Mouse (Mus musculus) embryonic facial prominence, embryonic 11.5 days (tissue): ENCODE results near the gene Trpc7. TPM values are rescaled to one million over a fixed set of nuclear protein-coding genes. Genes with fewer than 3 reads are reported as not detected.

Experiments
- ATAC-seq: fragments of 200-750 bp; cut with Nextera tagmentation; replicated peaks from 2 replicates; pipeline ENCODE4 v1.8.0; 2017; ENCODE audit warnings: low read depth; ENCODE audit not compliant: insufficient number of reproducible peaks, low FRiP score, low TSS enrichment
- DNase-seq: peaks from one replicate; pipeline ENCODE4 v3.0.0-alpha.2; 2015; ENCODE audit warnings: low spot score
- H3K27ac ChIP-seq: fragments of 300-500 bp; sonication (generic); replicated peaks from 2 replicates; pipeline ENCODE4 v1.5.1; 2014; ENCODE audit warnings: mild to moderate bottlenecking, low read depth, low read length, control low read depth
- H3K27me3 ChIP-seq: fragments of 300-500 bp; sonication (generic); 2 replicates; pipeline ENCODE4 v1.6.1; 2014; ENCODE audit warnings: mild to moderate bottlenecking, low read length, moderate library complexity, mixed read lengths; ENCODE audit not compliant: control insufficient read depth, insufficient read depth
- H3K36me3 ChIP-seq: fragments of 300-500 bp; sonication (generic); replicated peaks from 2 replicates; pipeline ENCODE4 v1.6.1; 2014; ENCODE audit warnings: low read depth, mild to moderate bottlenecking, low read length, moderate library complexity, mixed read lengths; ENCODE audit not compliant: control insufficient read depth, insufficient read depth
- H3K4me1 ChIP-seq: fragments of 300-500 bp; sonication (generic); 2 replicates; pipeline ENCODE4 v1.6.1; 2014; ENCODE audit warnings: low read length, mixed read lengths; ENCODE audit not compliant: control insufficient read depth, insufficient read depth
- H3K4me2 ChIP-seq: fragments of 300-500 bp; sonication (generic); 2 replicates; pipeline ENCODE4 v1.6.1; 2014; ENCODE audit warnings: low read depth, mild to moderate bottlenecking, control low read depth, low read length, moderate library complexity
- H3K4me3 ChIP-seq: fragments of 300-500 bp; sonication (generic); 2 replicates; pipeline ENCODE4 v1.5.1; 2014; ENCODE audit warnings: low read depth, low read length, control low read depth
- H3K9ac ChIP-seq: fragments of 300-500 bp; sonication (generic); replicated peaks from 2 replicates; pipeline ENCODE4 v1.6.1; 2014; ENCODE audit warnings: mild to moderate bottlenecking, control low read depth, low read length
- H3K9me3 ChIP-seq: fragments of 300-500 bp; sonication (generic); replicated peaks from 2 replicates; pipeline ENCODE4 v1.6.1; 2016; ENCODE audit warnings: mild to moderate bottlenecking, low read length, inconsistent platforms, mixed read lengths; ENCODE audit not compliant: control insufficient read depth
- WGBS: fragments of 180-500 bp; shearing (Covaris S2); extraction: QIAGEN DNeasy Blood & Tissue Kit; methylation state at CpG from one replicate; pipeline ENCODE4 v1.1.7; 2014; 5-methylcytosine and 5-hydroxymethylcytosine counted together
- polyA plus RNA-seq: library from polyadenylated mRNA; unstranded; fragments of >200 nt; fragmentation: Nextera tagmentation; extraction: Ambion mirVana; gene quantifications from 2 replicates; pipeline ENCODE4 v1.2.1, GENCODE M21; 2014

The Trpc7 gene
- polyA plus RNA-seq, result 0.06 and 0.07 TPM in 2 replicates

DNA sequence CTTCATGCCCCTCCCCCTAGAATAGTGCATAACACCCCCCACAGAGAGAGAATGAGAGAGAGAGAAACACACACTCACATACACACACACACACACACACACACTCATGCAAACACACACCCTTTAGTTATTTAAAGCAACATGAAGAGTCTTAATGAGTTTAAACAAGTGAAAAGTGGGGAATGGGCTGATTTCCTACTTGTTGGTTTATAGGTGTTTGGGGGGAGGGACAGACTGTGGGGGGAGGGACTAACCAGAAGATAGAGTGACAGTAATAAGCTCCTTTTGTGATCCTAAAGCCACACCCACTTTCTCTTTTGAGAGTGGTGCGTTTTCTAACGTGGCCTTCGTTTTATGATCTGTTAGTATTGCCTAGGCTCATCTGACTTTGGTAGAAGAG is at the start of gene Trpc7:
TSS of gene Trpc7 (minus strand) at position 101 of the 400 bp plus-strand sequence.
- Histone ChIP-seq H3K4me2 (no peak within 1 kb of the TSS), H3K4me3 (no peak within 1 kb of the TSS)

GRCm38 (mm10) chr13:56939261-56939660 is 43.5 kb upstream of the Trpc7 start:
- Histone ChIP-seq H3K4me2 (no peak overlapping the region), H3K27ac (no peak overlapping the region), H3K9me3 (no peaks in the 10 kb centered on the region), H3K9ac (no peak overlapping the region), H3K27me3 (no peaks in the 10 kb centered on the region), H3K4me1 (no peaks in the 10 kb centered on the region), H3K36me3 (no peaks in the 10 kb centered on the region), H3K4me3 (no peak overlapping the region)
- ATAC-seq (no peak), DNase-seq (no peak)
- 87% methylated on average over 11 of the region's 11 CpGs for WGBS

More for the DNA sequence above, at the start of gene Trpc7:
- H3K4me1 ChIP-seq, result no peaks in the 10 kb centered on the region
- H3K9me3 ChIP-seq, result no peaks in the 10 kb centered on the region
- H3K36me3 ChIP-seq, result no peaks in the 10 kb centered on the region
- H3K27me3 ChIP-seq, result no peaks in the 10 kb centered on the region
- WGBS, result 80% methylated on average over 3 of the region's 3 CpGs
- H3K27ac ChIP-seq, result no peak within 1 kb of the TSS
- ATAC-seq (no peak), DNase-seq (no peak)
- H3K9ac ChIP-seq, result no peak within 1 kb of the TSS

- Histone ChIP-seq H3K9ac (no peak overlapping the region), H3K4me2 (no peak overlapping the region), H3K27ac (no peak overlapping the region), H3K4me1 (no peaks in the 10 kb centered on the region), H3K9me3 (no peaks in the 10 kb centered on the region), H3K27me3 (no peaks in the 10 kb centered on the region), H3K4me3 (no peak overlapping the region), H3K36me3 (no peaks in the 10 kb centered on the region)
- WGBS, result 60% methylated on average over 11 of the region's 11 CpGs
- no peak for ATAC-seq
- DNase-seq, result no peak
These were observed 38.2 kb upstream of the Trpc7 start for GRCm38 (mm10) chr13:56933832-56934510.

DNA sequence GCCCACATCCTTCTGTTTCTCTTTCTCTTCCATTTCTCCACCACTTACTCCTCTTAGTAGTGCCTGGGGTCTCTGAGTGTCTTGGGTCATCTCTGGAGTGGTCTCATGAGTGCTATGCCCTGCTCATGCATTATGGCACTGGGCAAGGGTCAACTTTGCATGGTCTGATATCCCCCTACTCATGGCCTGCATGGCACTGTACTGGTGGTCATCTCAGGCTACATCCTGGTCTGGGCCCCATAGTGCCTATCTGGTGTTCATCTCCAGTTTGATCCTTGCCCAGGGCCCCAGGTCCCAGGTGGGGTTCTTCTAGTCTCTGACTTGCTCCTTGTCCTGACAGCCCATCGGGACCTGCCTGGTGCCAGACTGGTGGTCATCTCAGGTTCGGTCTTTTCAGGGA is 34.6 kb upstream of the Trpc7 start:
- Histone ChIP-seq H3K27ac (no peak overlapping the region), H3K27me3 (no peaks in the 10 kb centered on the region), H3K4me2 (no peak overlapping the region), H3K4me3 (no peak overlapping the region), H3K36me3 (no peaks in the 10 kb centered on the region), H3K9me3 (no peaks in the 10 kb centered on the region), H3K9ac (no peak overlapping the region), H3K4me1 (no peaks in the 10 kb centered on the region)
- ATAC-seq (no peak), DNase-seq (no peak)
- WGBS, result 87% methylated on average over 2 of the region's 2 CpGs

DNA sequence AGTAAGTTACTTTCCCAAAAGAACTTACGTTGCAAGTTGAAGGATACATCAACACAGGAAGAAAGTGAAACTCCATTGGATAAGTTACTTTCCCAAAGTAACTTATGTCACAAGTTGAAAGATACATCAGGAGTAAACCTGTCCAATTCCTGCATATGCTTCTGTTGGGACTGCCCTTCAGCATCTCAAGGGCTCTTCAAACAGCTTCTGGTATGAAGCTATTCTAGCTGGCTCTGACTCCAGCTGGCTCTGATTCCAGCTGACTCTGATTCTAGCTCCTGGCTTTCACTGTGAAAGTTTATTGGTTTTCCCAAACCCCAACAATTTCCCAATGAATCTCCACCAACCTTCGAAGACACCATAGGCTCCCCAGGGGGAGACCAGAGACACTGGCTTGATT is 27.2 kb upstream of the Trpc7 start:
- Histone ChIP-seq H3K4me3 (no peak overlapping the region), H3K36me3 (no peaks in the 10 kb centered on the region), H3K9ac (no peak overlapping the region), H3K27me3 (no peaks in the 10 kb centered on the region), H3K4me1 (no peaks in the 10 kb centered on the region), H3K9me3 (no peaks in the 10 kb centered on the region), H3K27ac (no peak overlapping the region), H3K4me2 (no peak overlapping the region)
- no peak for DNase-seq
- 83% methylated on average over 2 of the region's 2 CpGs for WGBS
- no peak for ATAC-seq

- Histone ChIP-seq H3K9me3 (no peaks in the 10 kb centered on the region), H3K4me1 (no peaks in the 10 kb centered on the region), H3K4me3 (no peak overlapping the region), H3K4me2 (no peak overlapping the region), H3K27me3 (no peaks in the 10 kb centered on the region), H3K9ac (no peak overlapping the region), H3K36me3 (no peaks in the 10 kb centered on the region), H3K27ac (no peak overlapping the region)
- ATAC-seq, result no peak
- DNase-seq, result no peak
- WGBS, result 72% methylated on average over 3 of the region's 3 CpGs
These were observed 25.5 kb upstream of the Trpc7 start for GRCm38 (mm10) chr13:56921251-56921650.

DNA sequence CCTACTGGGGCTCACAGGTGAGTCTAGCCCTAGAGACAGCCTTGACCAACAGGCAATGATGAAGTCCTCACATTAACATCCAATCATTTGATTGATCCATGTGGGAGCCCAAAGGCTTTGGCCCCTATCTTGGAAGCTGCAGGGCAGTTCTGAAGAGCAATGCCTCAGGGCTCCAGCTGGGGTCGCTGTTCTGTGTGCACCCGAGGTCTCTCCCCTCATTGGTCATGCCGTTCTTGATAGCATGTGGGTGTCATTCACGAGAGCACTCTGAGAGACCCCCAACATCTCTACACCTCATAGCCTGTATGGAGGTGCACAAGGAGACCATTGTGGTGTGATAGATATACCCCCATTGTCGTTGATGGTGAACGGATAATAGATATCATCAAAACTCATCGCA is 18.9 kb upstream of the Trpc7 start:
- no peaks in the 10 kb centered on the region for H3K36me3 ChIP-seq
- no peak overlapping the region for H3K4me2 ChIP-seq
- DNase-seq, result no peak
- no peak overlapping the region for H3K4me3 ChIP-seq
- no peaks in the 10 kb centered on the region for H3K9me3 ChIP-seq
- H3K27me3 ChIP-seq, result no peaks in the 10 kb centered on the region
- ATAC-seq, result no peak
- WGBS, result 71% methylated on average over 7 of the region's 7 CpGs
- H3K9ac ChIP-seq, result no peak overlapping the region
- no peaks in the 10 kb centered on the region for H3K4me1 ChIP-seq
- H3K27ac ChIP-seq, result no peak overlapping the region

DNA sequence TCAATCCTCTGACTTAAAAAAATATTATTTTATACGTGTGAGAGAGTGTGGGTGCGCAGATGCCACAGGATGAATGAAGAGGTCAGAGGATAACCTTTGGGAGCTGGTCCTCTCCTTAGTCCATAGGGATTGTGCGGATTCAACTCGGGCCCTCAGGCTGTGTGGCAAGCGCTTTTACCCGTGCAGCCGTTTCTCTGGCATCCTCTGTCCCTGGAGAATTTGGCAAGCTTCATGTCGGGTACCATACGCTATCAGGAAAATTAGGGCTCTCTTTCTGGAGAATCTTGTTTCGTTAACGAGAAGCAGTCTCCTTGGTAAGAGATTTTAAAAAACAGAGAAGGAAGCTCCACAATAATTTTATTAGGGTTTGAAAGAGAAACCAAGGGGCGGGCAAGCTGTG is 15.3 kb upstream of the Trpc7 start:
- WGBS, result 66% methylated on average over 12 of the region's 12 CpGs

More for the DNA sequence above, 15.3 kb upstream of the Trpc7 start:
- Histone ChIP-seq H3K4me1 (no peaks in the 10 kb centered on the region), H3K36me3 (no peaks in the 10 kb centered on the region), H3K9ac (no peak overlapping the region), H3K9me3 (no peaks in the 10 kb centered on the region), H3K4me3 (no peak overlapping the region), H3K27ac (no peak overlapping the region), H3K27me3 (no peaks in the 10 kb centered on the region), H3K4me2 (no peak overlapping the region)
- ATAC-seq (no peak), DNase-seq (no peak)
